Mouse (Mus musculus) limb, embryonic 14.5 days (tissue): ENCODE results near the gene Emp1. TPM values are rescaled to one million over a fixed set of nuclear protein-coding genes. Genes with fewer than 3 reads are reported as not detected.

Experiments
- ATAC-seq: fragments of 200-750 bp; cut with Nextera tagmentation; 2 replicates; pipeline ENCODE4 v1.8.0; 2017; ENCODE audit warnings: low read depth, moderate number of reproducible peaks, moderate TSS enrichment; ENCODE audit not compliant: low FRiP score
- DNase-seq: peaks from one replicate; pipeline ENCODE4 v3.0.0-alpha.2; 2015; ENCODE audit warnings: low spot score
- H3K27ac ChIP-seq: fragments of 300-500 bp; sonication (generic); replicated peaks from 2 replicates; pipeline ENCODE4 v1.5.1; 2014; ENCODE audit warnings: low read depth, mild to moderate bottlenecking, low read length, moderate library complexity, mixed read lengths
- H3K27me3 ChIP-seq: fragments of 300-500 bp; sonication (generic); 2 replicates; pipeline ENCODE4 v1.6.1; 2014; ENCODE audit warnings: low read length, mixed read lengths; ENCODE audit not compliant: control insufficient read depth, insufficient read depth
- H3K36me3 ChIP-seq: fragments of 300-500 bp; sonication (generic); 2 replicates; pipeline ENCODE4 v1.6.1; 2014; ENCODE audit warnings: mild to moderate bottlenecking, low read length, moderate library complexity, mixed read lengths; ENCODE audit not compliant: control insufficient read depth, insufficient read depth
- H3K4me1 ChIP-seq: fragments of 300-500 bp; sonication (generic); 2 replicates; pipeline ENCODE4 v1.6.1; 2014; ENCODE audit warnings: antibody characterized with exemption, low read length, mixed read lengths; ENCODE audit not compliant: control insufficient read depth, insufficient read depth
- H3K4me2 ChIP-seq: fragments of 300-500 bp; sonication (generic); replicated peaks from 2 replicates; pipeline ENCODE4 v1.6.1; 2014; ENCODE audit warnings: low read depth, mild to moderate bottlenecking, low read length, moderate library complexity; ENCODE audit not compliant: severe bottlenecking
- H3K4me3 ChIP-seq: fragments of 300-500 bp; sonication (generic); replicated peaks from 2 replicates; pipeline ENCODE4 v1.5.1; 2014; ENCODE audit warnings: low read length
- H3K9ac ChIP-seq: fragments of 300-500 bp; sonication (generic); 2 replicates; pipeline ENCODE4 v1.6.1; 2014; ENCODE audit warnings: mild to moderate bottlenecking, low read depth, low read length, moderate library complexity; ENCODE audit not compliant: severe bottlenecking
- H3K9me3 ChIP-seq: fragments of 300-500 bp; sonication (generic); 2 replicates; pipeline ENCODE4 v1.6.1; 2016; ENCODE audit warnings: low read length; ENCODE audit not compliant: control insufficient read depth
- POLR2A ChIP-seq: fragments of 200-500 bp; IDR thresholded peaks from 2 replicates; pipeline ENCODE4 v1.8.0; 2012; ENCODE audit warnings: inconsistent platforms, mild to moderate bottlenecking, moderate library complexity, borderline replicate concordance; ENCODE audit not compliant: insufficient read depth, insufficient read length; ENCODE audit errors: extremely low read depth
- WGBS: fragments of 180-500 bp; shearing (Covaris S2); extraction: QIAGEN DNeasy Blood & Tissue Kit; methylation state at CpG from one replicate; pipeline ENCODE4 v1.1.7; 2014; 5-methylcytosine and 5-hydroxymethylcytosine counted together
- polyA plus RNA-seq, 2 experiments: library from polyadenylated mRNA; depleted of rRNA in 1 of 2; stranded (reverse) in 1 of 2; unstranded in 1 of 2; fragments of >200 nt; fragmentation: Nextera tagmentation in 1 of 2; extraction: Ambion mirVana in 1 of 2; gene quantifications; 2 replicates each; pipeline versions ENCODE4 v1.2.1 to v1.2.3; 2012 to 2014

Emp1 gene
- polyA plus RNA-seq, 2 experiments = 98.9 to 366 TPM

DNA sequence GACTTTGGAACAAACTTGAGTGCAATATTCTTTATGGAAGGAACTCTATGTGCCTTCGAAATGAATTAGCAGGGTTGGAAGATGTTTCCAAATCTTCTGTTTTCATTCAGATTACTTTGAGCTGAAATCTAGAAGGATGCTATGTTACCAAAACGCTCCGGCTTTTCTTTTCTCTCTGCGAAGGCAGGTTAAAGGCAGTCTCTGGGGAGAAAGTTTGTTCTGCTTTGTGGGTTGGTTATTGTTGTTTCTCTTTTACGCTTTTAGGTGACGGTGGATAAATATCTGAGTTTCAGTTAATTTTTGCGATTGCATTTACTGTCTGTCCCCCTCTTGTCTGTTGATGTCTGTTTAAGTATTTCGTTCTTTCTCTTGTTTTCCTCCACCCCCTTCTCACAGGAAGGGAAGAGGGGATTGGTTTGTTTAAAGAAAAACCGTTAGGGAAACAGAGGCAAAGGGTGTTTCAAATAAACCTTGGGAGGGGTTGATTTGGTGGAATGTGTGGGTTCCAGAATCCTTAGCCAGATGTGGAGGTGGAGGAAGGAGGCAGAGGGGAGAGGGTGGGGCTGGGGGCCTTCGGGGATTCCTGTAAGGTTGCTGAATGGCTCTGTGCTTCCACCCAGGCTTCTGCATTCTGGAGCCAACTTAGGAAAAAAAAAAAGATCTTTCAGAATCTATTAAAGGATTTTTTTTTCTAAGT is 1.1 kb downstream of the Emp1 start:
- TF ChIP-seq POLR2A = no peak
- H3K27me3 ChIP-seq = no peaks in the 10 kb centered on the region
- no peaks in the 10 kb centered on the region for H3K9me3 ChIP-seq
- ATAC-seq (no peak), DNase-seq (peak; percentile 65)
- H3K36me3 ChIP-seq = peaks cover 8% of the 10 kb centered on the region; the same call in 1 of the 2 replicates
- H3K4me1 ChIP-seq = peaks cover 44% of the 10 kb centered on the region
- peak overlapping the region; percentile 73 for H3K9ac ChIP-seq
- WGBS = 35% methylated on average over 10 of the region's 10 CpGs
- H3K4me3 ChIP-seq = peak overlapping the region; percentile 54
- peak overlapping the region; percentile 95 for H3K27ac ChIP-seq
- peak overlapping the region; percentile 64 for H3K4me2 ChIP-seq

DNA sequence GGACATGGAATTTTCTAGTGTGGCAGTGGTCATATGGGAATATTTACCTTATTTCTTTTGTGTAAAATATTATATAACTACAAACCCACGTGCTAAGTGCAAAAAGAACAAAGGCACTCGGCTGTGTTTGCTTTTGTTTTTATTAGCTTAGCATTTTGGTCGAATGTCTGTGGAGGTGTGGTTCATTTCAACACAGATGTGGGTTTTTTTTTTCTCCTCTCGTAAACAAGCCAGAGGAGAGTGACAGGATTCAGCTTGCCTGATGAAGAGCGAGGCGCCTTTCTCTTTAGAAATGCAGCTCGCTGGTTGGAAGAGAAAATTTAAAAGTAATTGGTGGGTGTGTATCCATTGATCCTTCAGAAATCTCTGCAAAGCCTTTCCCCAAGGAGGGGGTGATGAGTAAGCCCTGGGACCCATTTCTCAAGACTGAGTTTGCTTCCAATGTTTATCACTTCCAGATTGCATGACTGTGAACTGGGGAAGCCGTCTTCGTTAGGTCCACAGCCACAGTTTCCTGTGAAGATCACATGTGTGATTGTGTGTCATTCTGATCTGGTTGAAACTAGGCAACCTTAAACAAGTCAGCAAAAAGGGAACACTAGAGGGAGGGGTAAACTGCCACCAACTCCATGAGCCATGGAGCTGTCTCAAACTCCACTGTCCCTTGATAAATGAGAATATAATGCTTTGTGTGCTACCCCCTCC is 1.8 kb downstream of the Emp1 start:
- Histone ChIP-seq H3K4me1 (peaks cover 46% of the 10 kb centered on the region), H3K27ac (peak overlapping the region; percentile 95), H3K9ac (peak overlapping the region; percentile 73), H3K27me3 (no peaks in the 10 kb centered on the region), H3K4me3 (peak overlapping the region; percentile 54), H3K4me2 (peak overlapping the region; percentile 64), H3K36me3 (peaks cover 11% of the 10 kb centered on the region; the same call in 1 of the 2 replicates), H3K9me3 (no peaks in the 10 kb centered on the region)
- peak; percentile 58 for DNase-seq
- no peak for TF ChIP-seq POLR2A
- peak; percentile 18; the same call in 1 of the 2 replicates for ATAC-seq
- WGBS = 3% methylated on average over 9 of the region's 9 CpGs

DNA sequence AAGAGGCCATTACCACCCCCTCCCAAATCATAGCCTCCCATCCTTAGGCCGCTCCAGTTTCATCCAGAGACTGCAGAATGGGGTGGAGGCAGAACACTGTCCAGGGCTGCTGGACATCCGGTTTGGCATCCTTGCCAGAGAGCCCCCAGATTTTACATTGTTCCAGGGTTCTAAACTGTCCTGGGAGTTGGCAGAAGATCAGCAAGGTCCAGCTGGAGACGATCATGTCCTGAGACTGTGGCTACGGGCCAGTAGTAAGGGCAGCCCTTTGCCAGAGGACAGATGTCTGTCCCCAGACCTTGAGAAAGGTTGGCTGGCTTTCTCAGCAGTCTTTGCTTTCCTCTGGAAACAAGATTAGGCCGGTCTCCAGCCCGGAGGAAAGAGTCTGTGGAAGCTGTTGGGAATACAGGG is 2.6 kb downstream of the Emp1 start:
- Histone ChIP-seq H3K4me2 (peak overlapping the region; percentile 64), H3K27me3 (no peaks in the 10 kb centered on the region), H3K27ac (peak overlapping the region; percentile 95), H3K9ac (peak overlapping the region; percentile 73), H3K4me3 (peak overlapping the region; percentile 54), H3K9me3 (no peaks in the 10 kb centered on the region), H3K4me1 (peaks cover 49% of the 10 kb centered on the region), H3K36me3 (peaks cover 11% of the 10 kb centered on the region; the same call in 1 of the 2 replicates)
- ATAC-seq (peak; percentile 30; the same call in 1 of the 2 replicates), DNase-seq (peak; percentile 63)
- 48% methylated on average over 6 of the region's 6 CpGs for WGBS
- TF ChIP-seq POLR2A = no peak

DNA sequence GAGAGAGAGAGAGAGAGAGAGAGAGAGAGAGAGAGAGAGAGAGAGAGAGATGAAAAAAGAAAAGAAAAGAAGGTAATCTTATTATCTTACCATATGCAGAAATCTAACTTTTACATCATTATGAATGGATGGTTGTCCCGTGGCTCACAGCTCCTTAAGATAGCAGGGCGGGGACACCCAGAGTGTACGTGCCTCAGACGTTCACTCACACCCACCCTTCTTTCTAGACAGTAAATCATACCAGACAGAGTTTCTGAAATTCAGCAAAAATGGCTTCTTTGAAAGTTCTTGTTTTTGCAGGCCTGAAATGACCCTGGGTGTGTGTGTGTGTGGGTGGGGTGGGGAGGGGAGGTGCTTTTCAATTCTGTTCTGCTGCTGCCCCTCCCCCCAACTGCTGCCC is 3.3 kb downstream of the Emp1 start:
- Histone ChIP-seq H3K27ac (no peak overlapping the region), H3K4me1 (peaks cover 45% of the 10 kb centered on the region), H3K9ac (no peak overlapping the region), H3K36me3 (peaks cover 11% of the 10 kb centered on the region; the same call in 1 of the 2 replicates), H3K4me2 (peak overlapping the region; percentile 64), H3K27me3 (no peaks in the 10 kb centered on the region), H3K4me3 (peak overlapping the region; percentile 54), H3K9me3 (no peaks in the 10 kb centered on the region)
- DNase-seq (no peak), ATAC-seq (no peak)
- TF ChIP-seq POLR2A = no peak
- whole genome bisulfite sequencing = 45% methylated on average over 4 of the region's 4 CpGs

DNA sequence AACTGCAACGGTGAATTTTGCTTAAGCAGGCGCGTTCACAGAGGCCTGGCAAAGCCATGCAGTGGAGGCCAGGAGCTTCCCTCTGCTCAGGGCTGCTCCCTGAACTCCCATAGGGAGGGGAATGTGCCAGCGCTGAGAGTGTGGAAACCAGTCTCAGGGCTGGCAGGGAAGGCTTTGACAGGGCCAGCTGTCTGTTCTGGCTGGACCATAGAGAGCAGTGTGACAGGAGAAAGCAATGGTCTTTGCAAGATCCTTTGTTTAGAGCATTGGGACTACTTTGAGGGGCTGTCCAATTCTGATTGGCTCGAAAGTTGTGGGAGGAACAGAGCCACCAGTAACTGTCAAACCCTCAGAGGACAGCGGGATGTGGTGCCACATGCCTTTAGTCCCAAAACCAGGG is 5.9 kb downstream of the Emp1 start:
- Histone ChIP-seq H3K9me3 (no peaks in the 10 kb centered on the region), H3K27me3 (no peaks in the 10 kb centered on the region), H3K4me3 (no peak overlapping the region), H3K9ac (peak overlapping the region; percentile 40), H3K4me1 (peaks cover 40% of the 10 kb centered on the region), H3K27ac (peak overlapping the region; percentile 52), H3K36me3 (peaks cover 22% of the 10 kb centered on the region), H3K4me2 (peak overlapping the region; percentile 10; the same call in 1 of the 2 replicates)
- no peak for TF ChIP-seq POLR2A
- no peak for DNase-seq
- 56% methylated on average over 6 of the region's 6 CpGs for WGBS
- no peak for ATAC-seq
